Mouse (Mus musculus): Measurements from ENCODE around the gene Alpk1. TPM values are rescaled to one million over a fixed set of nuclear protein-coding genes. Genes with fewer than 3 reads are reported as not detected.

Gene Alpk1
- polyA plus RNA-seq (2014; fragmentation: Nextera tagmentation; extraction: Ambion mirVana): 0.80 and 1.3 TPM in 2 replicates

DNA sequence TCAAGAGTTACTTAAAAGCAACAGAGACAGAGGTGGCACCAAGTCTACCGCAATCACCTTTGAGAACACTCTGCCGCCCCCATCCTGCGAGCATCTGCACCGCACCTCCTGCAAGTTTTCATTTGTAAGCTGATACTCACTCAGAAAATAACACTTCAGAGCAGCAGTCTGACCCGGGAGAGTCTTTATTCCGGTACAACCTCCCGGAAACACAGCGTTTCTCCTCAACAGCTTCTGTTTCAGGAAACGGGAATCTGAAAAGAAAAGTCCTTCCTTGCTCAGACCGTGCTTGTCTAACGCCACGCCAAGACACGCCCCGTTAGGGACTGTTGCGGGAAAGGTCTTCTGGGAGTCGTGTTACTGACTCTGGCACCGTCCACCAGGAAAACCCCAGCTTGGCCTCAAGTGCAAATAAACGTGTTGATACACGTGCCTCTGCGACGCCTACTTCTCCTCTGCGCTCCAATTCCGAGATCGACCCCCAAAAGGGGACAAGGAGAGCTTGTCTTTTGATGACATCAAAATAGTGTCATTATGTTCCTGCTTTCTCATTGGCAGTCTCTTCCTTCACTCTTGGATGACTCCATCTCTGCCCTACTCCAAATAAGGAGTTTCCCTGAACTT lies at the start of gene Alpk1:
Gene Alpk1 (minus strand): TSS at position 507 of the 624 bp plus-strand sequence.
- ATAC-seq (replicated peaks; ENCODE audit: low FRiP score) (peak; percentile 64; the same call in 1 of the 2 replicates), DNase-seq (ENCODE audit: low spot score) (peak; percentile 77)
- 3% methylated on average over 24 of the region's 24 CpGs for WGBS
- Histone ChIP-seq H3K9ac (ENCODE audit: low read length) (no peak within 1 kb of the TSS; the same call in 1 of the 2 replicates), H3K36me3 (ENCODE audit: control insufficient read depth, insufficient read depth, low read length) (no peaks in the 10 kb centered on the region), H3K27ac (ENCODE audit: low read depth, low read length) (no peak within 1 kb of the TSS), H3K4me3 (ENCODE audit: low read depth, low read length) (peak within 1 kb of the TSS; percentile 20), H3K4me2 (ENCODE audit: low read depth, low read length, severe bottlenecking) (peak within 1 kb of the TSS; percentile 50), H3K4me1 (replicated peaks; ENCODE audit: control insufficient read depth, insufficient read depth, low read length) (peaks cover 2% of the 10 kb centered on the region; the same call in 1 of the 2 replicates), H3K27me3 (ENCODE audit: control insufficient read depth, insufficient read depth, low read length) (no peaks in the 10 kb centered on the region), H3K9me3 (ENCODE audit: control insufficient read depth, low read length) (no peaks in the 10 kb centered on the region)

DNA sequence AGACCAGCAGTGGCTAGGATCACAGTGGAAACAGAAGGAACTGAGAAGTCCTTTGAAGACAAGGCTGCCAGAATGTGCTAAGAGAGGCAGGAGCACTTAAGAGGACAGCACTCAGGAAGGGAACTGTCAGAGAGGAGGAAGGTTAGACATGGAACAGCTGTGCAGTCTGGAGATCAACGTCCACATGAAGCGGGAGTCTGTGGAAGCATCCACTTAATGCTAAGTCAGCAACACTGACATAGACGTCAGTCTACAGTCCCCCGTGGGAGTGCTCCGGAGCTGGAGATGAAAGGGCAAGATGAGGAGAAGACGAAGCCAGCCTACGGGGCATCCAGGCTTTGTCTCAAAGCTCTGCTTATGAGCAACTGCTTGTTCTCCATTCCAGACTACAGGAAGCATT lies 46.8 kb upstream of the Alpk1 start:
- peaks cover 4% of the 10 kb centered on the region; the same call in 1 of the 2 replicates for H3K4me1 ChIP-seq (replicated peaks; ENCODE audit: control insufficient read depth, insufficient read depth, low read length)
- no peak overlapping the region for H3K9ac ChIP-seq (ENCODE audit: low read length)
- H3K36me3 ChIP-seq (ENCODE audit: control insufficient read depth, insufficient read depth, low read length): no peaks in the 10 kb centered on the region
- no peak overlapping the region for H3K4me2 ChIP-seq (ENCODE audit: low read depth, low read length, severe bottlenecking)
- no peak overlapping the region for H3K27ac ChIP-seq (ENCODE audit: low read depth, low read length)
- no peak overlapping the region for H3K4me3 ChIP-seq (ENCODE audit: low read depth, low read length)
- H3K27me3 ChIP-seq (ENCODE audit: control insufficient read depth, insufficient read depth, low read length): no peaks in the 10 kb centered on the region
- 66% methylated on average over 7 of the region's 7 CpGs for WGBS
- no peaks in the 10 kb centered on the region for H3K9me3 ChIP-seq (ENCODE audit: control insufficient read depth, low read length)
- ATAC-seq (replicated peaks; ENCODE audit: low FRiP score) (no peak), DNase-seq (ENCODE audit: low spot score) (no peak)

DNA sequence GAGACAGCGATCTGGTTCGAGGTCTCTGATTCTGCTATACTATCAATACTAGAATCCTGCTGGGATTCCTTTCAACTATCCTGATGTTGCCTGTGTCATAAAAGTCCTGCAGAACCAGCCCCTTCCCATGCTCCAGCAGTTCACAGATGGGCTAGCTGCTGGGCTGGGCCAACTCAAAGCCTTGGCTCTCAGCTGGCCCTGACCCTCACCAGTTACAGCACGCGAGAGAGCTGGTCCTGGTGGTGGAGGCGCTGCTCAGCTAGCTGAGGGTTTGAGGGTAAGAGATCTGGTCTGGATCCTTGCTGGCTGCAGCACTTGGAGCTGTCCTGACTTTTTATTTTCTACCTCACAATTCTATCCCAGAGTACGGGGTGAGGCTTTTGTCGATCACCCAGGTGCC lies 46.2 kb upstream of the Alpk1 start:
- no peak overlapping the region for H3K27ac ChIP-seq (ENCODE audit: low read depth, low read length)
- no peaks in the 10 kb centered on the region for H3K9me3 ChIP-seq (ENCODE audit: control insufficient read depth, low read length)
- DNase-seq (ENCODE audit: low spot score) (no peak), ATAC-seq (replicated peaks; ENCODE audit: low FRiP score) (0 out of 2 replicates have a peak, but pooled peaks have one; percentile 24)
- no peaks in the 10 kb centered on the region for H3K36me3 ChIP-seq (ENCODE audit: control insufficient read depth, insufficient read depth, low read length)
- no peak overlapping the region for H3K4me3 ChIP-seq (ENCODE audit: low read depth, low read length)
- H3K4me1 ChIP-seq (replicated peaks; ENCODE audit: control insufficient read depth, insufficient read depth, low read length): peaks cover 4% of the 10 kb centered on the region; the same call in 1 of the 2 replicates
- H3K9ac ChIP-seq (ENCODE audit: low read length): no peak overlapping the region
- 82% methylated on average over 7 of the region's 7 CpGs for WGBS
- H3K27me3 ChIP-seq (ENCODE audit: control insufficient read depth, insufficient read depth, low read length): no peaks in the 10 kb centered on the region
- H3K4me2 ChIP-seq (ENCODE audit: low read depth, low read length, severe bottlenecking): no peak overlapping the region

DNA sequence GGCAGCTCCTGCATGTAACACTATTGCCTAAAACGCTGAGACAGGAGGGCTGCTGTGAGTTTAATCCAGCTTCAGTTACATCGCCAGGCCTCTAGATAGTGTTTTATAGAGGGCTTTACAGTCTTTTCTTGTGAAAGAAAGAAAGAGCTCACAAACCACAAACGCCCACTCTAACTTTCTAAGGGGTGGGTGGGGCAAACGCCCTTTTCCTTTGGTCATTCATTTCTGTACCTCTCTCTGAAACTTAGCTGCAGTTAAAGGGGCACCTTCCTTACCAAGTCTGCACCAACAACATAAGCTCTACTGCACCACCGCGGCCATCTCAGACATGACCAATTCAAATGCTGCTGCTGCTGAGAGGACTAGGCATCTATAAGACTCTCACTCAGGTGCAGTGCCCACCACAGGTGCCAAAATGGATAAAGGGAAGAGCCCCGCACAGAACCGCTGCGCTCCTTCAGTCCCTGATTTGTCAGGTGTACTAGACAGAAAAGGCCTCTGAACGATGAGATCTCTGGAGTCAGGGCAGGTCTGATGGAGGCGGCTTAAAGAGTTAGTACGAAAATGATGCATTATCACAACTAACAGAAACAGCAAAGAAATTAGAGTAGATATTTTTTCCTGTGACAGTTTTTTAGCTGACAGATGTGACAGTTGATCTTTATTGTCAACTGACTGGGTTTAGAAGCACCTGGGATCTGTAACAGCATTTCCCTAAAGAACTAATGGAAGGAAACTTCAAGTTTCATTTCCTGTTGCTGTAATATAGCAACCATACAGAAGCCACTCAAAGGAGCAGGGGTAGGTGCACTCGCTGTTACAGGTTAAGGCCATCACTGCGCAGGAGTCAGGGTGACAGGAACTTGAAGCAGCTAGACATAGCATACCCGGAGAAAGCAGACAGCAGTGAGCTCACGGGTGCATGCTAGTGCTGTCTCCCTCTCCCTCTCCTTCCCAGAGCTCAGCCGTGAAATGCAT lies 43.8 kb upstream of the Alpk1 start:
- no peak for ATAC-seq (replicated peaks; ENCODE audit: low FRiP score)

DNA sequence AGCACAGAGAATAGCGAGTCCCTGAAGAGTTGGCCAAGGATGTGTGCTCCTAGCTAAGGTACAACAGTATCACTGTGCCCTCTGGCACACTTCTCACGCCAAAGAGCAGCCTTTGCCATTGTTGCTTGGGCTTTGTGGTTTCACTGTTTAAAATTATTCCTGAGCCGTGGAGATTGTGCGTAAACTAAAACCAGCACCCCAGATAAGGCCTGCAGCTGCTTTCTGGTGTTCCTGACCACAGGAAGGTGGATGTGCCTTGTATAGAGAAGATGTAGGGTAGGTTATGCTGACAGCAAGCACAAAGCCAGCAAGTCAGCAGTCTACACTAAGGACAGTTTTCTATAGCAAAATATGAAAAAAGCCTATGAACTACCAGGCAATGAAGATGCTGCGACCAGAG lies 40.9 kb upstream of the Alpk1 start:
- ATAC-seq (replicated peaks; ENCODE audit: low FRiP score) (no peak), DNase-seq (ENCODE audit: low spot score) (no peak)
- H3K4me3 ChIP-seq (ENCODE audit: low read depth, low read length): no peak overlapping the region
- no peak overlapping the region for H3K27ac ChIP-seq (ENCODE audit: low read depth, low read length)
- WGBS: 93% methylated on average over 5 of the region's 5 CpGs
- no peak overlapping the region for H3K4me2 ChIP-seq (ENCODE audit: low read depth, low read length, severe bottlenecking)
- no peaks in the 10 kb centered on the region for H3K9me3 ChIP-seq (ENCODE audit: control insufficient read depth, low read length)
- H3K4me1 ChIP-seq (replicated peaks; ENCODE audit: control insufficient read depth, insufficient read depth, low read length): 0 out of 2 replicates have a peak, but pooled peaks cover 2% of the 10 kb centered on the region
- no peaks in the 10 kb centered on the region for H3K27me3 ChIP-seq (ENCODE audit: control insufficient read depth, insufficient read depth, low read length)
- H3K9ac ChIP-seq (ENCODE audit: low read length): no peak overlapping the region
- peaks cover 3% of the 10 kb centered on the region; the same call in 1 of the 2 replicates for H3K36me3 ChIP-seq (ENCODE audit: control insufficient read depth, insufficient read depth, low read length)

More for the DNA sequence above, 43.8 kb upstream of the Alpk1 start:
- H3K4me3 ChIP-seq (ENCODE audit: low read depth, low read length): no peak overlapping the region
- WGBS: 81% methylated on average over 17 of the region's 17 CpGs
- no peak overlapping the region for H3K4me2 ChIP-seq (ENCODE audit: low read depth, low read length, severe bottlenecking)
- H3K9me3 ChIP-seq (ENCODE audit: control insufficient read depth, low read length): no peaks in the 10 kb centered on the region
- no peak overlapping the region for H3K27ac ChIP-seq (ENCODE audit: low read depth, low read length)
- H3K9ac ChIP-seq (ENCODE audit: low read length): no peak overlapping the region
- peaks cover 3% of the 10 kb centered on the region; the same call in 1 of the 2 replicates for H3K36me3 ChIP-seq (ENCODE audit: control insufficient read depth, insufficient read depth, low read length)
- DNase-seq (ENCODE audit: low spot score): peak; percentile 43
- no peaks in the 10 kb centered on the region for H3K27me3 ChIP-seq (ENCODE audit: control insufficient read depth, insufficient read depth, low read length)
- H3K4me1 ChIP-seq (replicated peaks; ENCODE audit: control insufficient read depth, insufficient read depth, low read length): peaks cover 4% of the 10 kb centered on the region; the same call in 1 of the 2 replicates

DNA sequence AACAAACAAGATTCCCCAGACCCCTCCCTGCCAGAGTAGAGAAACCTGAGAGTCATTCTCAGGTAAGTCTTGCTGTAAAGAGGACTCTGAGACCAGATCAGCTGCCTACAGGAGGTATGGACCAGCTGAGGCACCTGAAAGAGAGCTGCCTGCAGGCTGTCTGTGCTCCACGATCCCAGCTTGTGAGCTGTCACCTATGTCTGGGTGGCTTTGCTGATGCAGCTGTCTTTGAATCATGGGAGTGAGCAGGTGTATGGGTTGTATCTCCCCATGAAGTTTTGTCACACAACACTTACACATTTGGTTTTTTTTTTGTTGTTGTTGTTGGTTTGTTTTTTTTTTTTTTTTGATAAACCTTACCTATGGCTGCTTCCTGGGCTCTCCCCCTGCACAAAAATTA lies 40.1 kb upstream of the Alpk1 start:
- Histone ChIP-seq H3K27me3 (ENCODE audit: control insufficient read depth, insufficient read depth, low read length) (no peaks in the 10 kb centered on the region), H3K9ac (ENCODE audit: low read length) (no peak overlapping the region), H3K36me3 (ENCODE audit: control insufficient read depth, insufficient read depth, low read length) (peaks cover 3% of the 10 kb centered on the region; the same call in 1 of the 2 replicates), H3K27ac (ENCODE audit: low read depth, low read length) (no peak overlapping the region), H3K4me1 (replicated peaks; ENCODE audit: control insufficient read depth, insufficient read depth, low read length) (0 out of 2 replicates have a peak, but pooled peaks cover 2% of the 10 kb centered on the region), H3K4me3 (ENCODE audit: low read depth, low read length) (no peak overlapping the region), H3K4me2 (ENCODE audit: low read depth, low read length, severe bottlenecking) (no peak overlapping the region), H3K9me3 (ENCODE audit: control insufficient read depth, low read length) (no peaks in the 10 kb centered on the region)
- no peak for ATAC-seq (replicated peaks; ENCODE audit: low FRiP score)
- no peak for DNase-seq (ENCODE audit: low spot score)
- WGBS: 83% methylated on average over 1 of the region's 1 CpGs

DNA sequence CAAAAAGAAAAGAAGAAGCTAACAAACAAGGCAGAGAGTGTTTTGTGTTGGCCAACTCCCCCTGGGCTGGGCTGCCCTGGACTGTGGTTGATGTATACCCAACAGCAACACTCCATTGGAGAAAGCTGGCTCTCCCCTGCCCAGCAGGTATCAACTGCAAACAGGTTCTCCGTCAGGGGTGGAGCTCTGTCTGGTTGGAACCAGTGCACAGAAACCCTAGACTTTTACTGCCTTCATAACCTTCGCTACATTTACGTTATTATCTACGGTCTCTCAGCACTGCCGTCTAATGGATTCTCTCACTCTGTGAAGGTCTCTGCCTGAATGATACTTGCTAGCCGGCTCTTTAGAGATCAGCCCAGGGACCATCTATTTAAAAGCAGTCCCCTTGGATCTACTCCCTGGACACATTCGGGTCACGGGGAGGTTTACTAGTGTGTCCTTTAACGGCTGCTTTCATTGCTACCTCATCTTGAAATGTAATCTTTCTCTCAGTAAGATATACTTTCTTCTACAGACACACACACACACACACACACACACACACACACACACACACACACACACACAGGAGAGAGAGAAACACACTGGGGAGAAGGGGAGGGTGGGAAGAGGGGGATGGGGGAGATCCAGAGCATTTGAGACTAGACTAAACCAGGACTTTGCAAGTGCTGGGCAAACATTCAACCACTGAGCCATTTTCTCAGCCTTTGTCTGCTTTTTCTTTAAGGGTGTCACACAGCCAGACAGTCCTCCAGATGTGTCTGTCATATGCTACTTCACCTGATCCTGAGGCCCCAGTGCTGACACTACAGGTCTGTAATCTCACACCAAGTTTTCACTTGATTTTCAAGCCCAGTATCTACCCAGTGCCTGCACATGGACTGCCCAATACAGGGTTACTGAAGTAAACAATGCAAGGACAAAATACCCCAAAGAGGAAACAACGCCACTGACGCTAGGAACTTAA lies 38.7 kb upstream of the Alpk1 start:
- no peak overlapping the region for H3K27ac ChIP-seq (ENCODE audit: low read depth, low read length)
- H3K27me3 ChIP-seq (ENCODE audit: control insufficient read depth, insufficient read depth, low read length): no peaks in the 10 kb centered on the region
- H3K4me3 ChIP-seq (ENCODE audit: low read depth, low read length): no peak overlapping the region
- no peaks in the 10 kb centered on the region for H3K4me1 ChIP-seq (replicated peaks; ENCODE audit: control insufficient read depth, insufficient read depth, low read length)
- DNase-seq (ENCODE audit: low spot score) (peak; percentile 42), ATAC-seq (replicated peaks; ENCODE audit: low FRiP score) (no peak)
- H3K36me3 ChIP-seq (ENCODE audit: control insufficient read depth, insufficient read depth, low read length): peaks cover 3% of the 10 kb centered on the region; the same call in 1 of the 2 replicates
- H3K4me2 ChIP-seq (ENCODE audit: low read depth, low read length, severe bottlenecking): no peak overlapping the region
- WGBS: 85% methylated on average over 11 of the region's 11 CpGs
- H3K9me3 ChIP-seq (ENCODE audit: control insufficient read depth, low read length): no peaks in the 10 kb centered on the region
- no peak overlapping the region for H3K9ac ChIP-seq (ENCODE audit: low read length)
